Mouse (Mus musculus) cerebellum, postnatal 4 days (tissue): ENCODE measurements around the gene Hexim1.

Source experiments
- DNase-seq, 2 experiments: peaks; one replicate each; pipeline ENCODE4 v3.0.0; 2022; ENCODE audit warnings: low spot score in 2 of 2, mixed read lengths in 1 of 2

Gene Hexim1

DNA sequence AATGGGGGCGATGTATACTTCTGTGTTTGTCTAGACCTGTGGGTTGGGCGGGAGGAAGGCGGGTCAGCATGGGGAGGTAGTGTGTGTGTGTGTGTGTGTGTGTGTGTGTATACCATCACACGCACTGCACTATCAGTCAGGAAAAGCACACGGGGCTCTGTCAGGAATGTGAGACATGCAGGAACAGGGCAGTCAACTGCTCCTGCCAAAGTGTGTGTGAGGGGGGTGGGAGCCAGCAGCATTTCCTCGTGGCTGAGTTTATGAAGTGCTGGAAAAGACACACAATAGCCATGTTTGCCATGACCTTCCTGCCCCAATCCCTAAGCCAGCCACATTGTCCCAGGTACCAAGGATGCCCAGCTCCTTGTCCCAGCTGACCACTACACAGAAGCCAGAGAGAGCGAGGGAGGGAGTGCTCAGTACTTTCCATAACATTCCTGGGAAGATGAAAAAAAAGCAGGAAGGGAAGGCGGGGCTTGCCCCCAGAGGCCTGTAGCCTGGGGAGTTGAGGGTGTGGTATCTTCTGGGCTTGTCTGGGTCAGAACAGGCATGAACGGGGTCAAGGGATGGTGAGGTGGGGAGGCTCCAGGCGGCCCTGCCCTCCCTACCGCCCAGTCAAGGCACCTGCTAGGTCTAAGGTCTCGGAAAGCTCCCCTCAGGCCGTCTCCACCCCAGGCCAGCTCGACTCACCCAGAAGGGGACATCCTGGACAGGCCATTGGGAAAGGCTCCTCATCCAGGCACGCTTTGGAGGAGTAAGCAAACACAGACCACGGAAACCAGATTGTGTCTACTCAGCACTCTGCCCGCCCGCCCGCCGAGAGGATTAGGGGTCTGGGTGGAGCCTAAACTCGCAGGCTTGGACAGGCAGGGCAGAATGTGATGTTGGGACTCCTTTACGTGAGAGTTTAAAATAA is 18.8 kb upstream of the Hexim1 start:
- no peak for DNase-seq

DNA sequence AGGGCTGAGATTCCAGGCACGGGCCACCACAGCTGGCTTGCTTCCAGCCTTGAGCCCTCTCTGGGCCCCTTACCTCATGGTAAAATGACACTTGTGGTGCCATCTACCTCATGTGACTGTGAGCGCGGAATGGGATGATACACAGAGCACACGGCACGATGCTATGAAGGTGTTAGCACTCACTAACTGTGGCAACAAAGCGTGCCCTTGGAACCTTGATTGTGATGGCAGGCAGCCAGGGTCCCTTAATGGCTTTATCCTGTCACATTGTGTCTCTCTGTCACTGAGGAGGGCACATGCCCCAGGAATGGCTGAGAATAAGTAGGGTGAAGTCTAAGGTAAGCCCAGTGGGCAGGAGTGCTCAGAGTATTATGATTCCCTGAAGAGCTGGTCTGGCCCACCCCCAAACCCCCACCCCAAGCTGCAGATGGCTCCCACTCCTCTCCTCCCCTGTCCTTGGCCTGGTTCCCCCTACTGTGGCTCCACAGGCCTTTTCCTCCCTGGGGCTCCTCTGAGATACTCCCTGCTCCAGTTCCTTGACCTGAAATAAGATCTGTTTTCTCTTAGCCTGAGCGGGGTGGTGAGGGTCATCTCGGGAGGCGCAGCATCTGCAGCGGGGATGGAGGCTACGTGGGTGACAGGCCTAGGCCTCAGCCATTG is 17.4 kb upstream of the Hexim1 start:
- DNase-seq = no peak

DNA sequence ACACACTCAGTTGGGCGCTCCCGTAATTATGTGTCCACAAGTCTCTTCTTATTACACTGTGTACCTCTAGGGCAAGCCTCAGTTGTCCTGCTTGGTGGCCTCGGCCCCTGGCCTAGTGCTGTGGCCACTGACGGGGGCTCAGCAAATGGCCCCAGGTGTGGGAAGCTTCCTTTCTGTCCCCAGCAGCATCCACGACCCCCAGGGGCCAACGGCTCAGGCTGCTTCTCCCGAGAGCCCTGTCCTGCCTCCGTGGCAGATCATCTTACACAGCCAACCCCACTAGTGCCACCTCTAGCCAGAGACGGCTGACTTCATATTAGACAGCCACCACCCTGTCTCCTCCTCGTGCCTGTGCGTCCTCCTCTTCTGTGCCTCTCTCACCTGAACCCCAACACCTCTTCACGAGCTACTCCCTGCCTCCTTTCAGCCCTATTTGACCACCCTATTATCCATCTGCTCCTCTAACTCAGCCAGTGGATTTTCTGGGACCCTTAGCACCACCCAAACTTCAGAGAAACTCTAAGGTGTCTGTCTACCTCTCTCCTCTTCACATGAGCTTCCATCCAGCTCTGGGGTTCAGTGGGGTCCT is 16.6 kb upstream of the Hexim1 start:
- no peak for DNase-seq

DNA sequence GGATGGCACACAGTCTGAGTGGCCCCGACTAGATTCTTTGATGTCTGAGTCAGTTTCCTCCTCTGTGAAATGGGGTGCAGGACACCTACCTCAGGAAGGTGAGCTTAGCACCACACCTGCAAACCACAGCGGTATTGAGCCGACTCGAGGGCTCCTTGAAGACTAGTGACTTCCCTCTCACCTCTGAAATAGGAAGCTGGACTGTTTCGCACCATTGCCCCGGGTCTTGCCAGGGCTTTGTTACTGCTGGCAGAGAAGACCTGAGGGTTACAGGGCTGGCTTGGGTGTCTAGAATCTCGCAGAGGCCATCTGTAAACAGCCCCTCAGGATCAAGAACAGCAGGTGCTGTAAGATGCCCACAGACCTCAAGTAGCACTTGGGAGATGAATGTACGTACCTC is 15.7 kb upstream of the Hexim1 start:
- DNase-seq = no peak

DNA sequence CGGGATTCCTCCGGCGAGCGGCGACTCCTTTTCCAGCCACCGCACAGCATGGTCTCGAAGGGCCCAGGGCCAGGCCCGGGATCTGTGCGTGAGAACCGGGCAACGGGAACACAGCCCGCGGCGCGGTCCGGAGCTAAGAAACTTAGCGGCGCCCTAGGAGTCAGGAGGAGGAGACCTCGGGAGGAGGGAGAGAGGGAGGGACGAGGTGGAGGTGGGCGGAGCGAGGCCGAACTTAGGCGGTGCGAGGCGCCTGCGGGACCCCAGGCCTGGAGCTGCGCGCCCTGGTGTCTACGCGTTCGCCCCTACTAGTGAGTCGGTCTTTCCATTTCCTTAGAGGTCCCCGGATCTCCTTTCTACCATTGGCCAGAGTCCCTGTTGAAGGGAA is 14.6 kb upstream of the Hexim1 start, which contains the start of the genes Plcd3 and Acbd4:
Gene Plcd3 (minus strand): TSS at position 178 of the 385 bp plus-strand sequence.
Gene Acbd4 (plus strand): TSS at position 202 of the 385 bp plus-strand sequence.
- peak in 1 of 2 experiments; percentile 56 for DNase-seq

DNA sequence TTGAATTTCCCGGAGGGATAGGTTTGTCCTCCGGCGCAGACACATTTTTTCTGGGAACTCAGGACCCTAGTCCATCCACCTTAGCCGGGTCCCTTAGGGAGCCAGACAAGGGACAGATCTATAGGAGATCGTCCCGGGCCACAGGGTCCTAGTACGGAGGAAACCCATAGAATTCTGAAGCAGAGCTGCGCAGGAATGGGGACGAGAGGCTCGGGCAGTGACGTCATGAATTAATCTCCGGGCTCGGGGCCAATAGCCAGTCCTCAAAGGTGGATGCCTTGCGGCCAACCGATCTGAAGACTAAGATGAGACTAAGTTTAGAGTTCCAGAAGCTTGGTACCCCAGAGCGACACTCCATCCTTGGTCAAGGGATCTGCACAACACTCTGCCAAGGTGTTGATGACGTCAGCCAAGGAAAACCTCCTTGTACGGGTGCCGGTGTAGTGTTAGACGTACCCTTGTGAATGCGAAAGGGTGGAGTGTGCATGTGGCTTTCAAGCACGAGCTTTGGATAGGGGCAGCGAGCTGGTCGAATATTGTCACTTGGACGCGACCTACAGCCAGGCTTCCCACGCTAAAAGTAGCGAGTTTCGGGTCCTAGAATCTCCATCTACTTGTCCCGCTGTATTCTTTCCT is 14.0 kb upstream of the Hexim1 start:
- peak in 1 of 2 experiments; percentile 57 for DNase-seq

DNA sequence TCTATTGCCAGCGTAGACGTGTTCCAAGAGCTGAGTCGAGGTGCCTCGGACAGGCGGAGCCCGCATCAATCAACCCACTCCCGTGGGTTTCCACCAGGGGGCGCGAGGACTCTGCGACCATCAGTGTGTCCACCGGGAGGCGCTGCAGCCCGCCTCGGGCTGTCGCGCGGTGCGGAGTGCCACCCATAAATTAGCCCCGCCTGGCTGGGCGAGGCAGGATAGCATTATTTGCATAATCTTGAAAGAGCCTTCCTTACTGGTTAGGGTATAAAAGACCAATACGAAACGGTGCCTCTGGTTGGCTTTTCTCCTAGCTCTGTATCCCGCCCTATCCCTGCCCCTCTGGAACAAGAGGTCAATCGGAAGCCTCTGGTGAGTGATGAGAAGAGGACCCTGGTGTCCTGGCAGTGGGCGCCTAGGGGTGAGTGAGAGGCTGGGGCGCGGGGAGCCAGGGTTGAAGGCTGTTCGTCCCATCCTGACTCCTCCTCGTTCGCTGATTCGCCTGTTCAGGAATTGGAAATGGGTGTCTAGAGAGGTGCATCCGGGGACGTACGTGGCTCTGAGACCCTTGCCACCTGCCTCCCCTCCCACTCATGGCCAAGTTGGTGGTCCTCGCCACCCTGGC is 13.2 kb upstream of the Hexim1 start:
- peak; percentile 98 to 99 for DNase-seq

DNA sequence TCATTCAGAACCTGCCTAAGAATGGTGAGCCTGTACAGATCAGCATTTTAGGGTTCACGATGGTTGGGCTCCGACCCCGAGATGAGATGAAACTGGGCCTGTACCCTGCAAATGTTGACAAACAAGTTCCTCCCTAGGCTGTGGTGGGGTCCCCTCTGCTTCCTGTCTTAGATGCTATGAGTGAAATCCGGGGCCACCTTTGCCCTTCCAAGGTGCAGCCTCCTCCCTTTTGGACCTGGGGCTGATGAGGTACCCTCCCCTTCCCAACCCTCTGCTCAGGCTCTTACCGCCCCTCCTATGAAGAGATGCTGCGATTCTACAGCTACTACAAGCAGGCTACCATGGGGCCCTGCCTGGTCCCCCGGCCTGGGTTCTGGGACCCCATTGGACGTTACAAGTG is 12.4 kb upstream of the Hexim1 start:
- no peak for DNase-seq

DNA sequence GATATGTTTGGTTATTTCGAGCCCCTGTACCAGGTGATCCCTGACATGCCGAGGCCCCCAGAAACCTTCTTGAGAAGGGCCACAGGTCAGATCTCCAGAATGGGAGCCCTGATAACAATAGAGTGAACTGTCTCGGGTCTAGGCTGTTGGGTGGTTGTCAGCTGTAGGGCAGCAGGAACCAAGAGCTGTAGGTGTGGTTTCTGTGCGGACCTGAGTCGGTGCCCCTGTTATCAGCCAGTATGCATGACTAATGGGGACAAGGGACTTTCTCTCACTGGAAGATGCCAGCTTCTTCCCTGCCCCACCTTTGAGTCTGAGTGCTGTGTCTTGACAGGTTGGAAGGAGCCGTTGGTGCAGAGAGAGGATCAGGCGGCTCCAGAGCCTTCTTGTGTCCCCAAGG is 11.6 kb upstream of the Hexim1 start:
- no peak for DNase-seq

DNA sequence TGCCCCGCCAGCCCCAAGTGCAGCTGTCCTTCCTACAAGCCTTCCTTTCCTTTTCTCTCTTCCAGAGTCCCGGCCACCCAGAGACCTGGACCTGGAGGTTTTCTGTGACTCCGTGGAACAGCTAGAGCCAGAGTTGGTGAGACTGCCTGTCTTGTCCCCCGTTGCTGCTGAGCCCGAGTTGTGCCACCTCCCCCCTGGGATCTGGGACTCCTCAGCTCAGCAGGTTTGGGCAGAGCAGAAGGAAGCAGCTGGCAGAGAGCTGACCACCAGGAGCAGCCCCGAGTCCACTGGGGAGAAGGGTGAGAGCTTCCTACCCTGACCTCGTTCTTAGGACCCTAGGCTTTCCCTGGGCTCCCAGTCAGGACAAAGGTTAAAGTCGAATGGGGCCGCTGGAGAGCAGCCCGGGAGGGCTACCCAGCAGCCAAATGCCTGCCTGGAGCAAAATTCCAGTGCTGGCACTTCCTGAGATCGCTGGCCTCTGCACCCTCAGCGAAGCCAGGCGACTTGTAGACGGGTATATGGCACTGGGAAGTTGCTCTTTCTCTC is 10.8 kb upstream of the Hexim1 start:
- no peak for DNase-seq

DNA sequence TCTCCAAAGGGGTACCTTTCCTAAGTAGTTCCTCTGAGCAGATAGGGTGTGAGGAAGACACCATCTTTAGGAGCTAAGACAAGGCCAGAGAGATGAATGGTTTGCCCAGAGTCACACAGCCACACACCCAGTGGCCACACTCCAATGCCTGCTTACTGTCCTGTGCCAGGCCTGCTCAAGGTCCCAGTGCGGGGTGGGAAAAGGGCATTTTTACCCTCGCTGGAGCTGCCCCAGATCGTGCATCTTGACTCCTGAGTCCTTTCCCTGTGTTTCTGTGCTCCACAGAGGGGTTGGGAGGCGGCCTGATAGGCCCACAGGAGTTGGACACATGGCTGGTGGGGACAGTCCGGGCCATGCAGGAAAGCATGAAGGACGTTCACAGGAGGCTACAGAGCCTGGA is 10.2 kb upstream of the Hexim1 start:
- no peak for DNase-seq

DNA sequence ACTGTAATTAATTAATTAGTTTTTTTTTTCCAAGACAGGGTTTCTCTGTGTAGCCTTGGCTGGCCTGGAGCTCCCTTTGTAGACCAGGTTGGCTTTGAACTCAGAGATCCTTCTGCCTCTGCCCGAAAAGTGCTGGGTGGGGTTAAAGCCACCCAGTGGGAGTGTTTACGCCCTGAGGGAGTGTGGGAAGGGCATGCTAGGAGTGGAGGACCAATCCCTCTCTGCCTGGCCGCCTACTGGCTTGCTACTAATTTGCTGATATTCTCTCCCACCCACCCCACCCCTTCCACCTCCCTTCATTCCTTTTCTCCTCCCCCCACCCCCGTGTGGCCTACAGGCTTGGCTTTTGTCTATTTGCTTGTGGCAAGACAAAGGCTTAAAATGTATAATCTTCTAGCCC is 9.6 kb upstream of the Hexim1 start:
- DNase-seq = no peak

DNA sequence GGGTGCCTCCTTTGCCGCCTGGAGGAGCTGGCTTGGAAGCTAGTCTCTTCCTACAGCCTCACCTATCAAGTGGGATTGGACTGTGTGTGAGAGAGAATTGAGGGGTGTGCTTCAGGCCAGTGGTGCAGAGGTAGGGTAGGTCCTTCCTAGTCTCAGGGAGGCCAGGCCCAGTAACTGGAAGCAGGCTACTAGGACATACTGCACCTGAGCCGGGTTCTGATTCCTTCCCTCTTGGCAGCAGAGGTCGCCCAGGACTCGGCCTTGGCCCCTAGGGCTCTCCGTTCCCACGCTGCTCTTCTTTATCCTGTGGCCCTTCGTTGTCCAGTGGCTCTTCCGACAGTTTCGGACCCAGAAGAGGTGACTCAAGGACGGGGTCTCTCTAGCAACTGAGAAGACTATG is 4.7 kb upstream of the Hexim1 start:
- DNase-seq = no peak

DNA sequence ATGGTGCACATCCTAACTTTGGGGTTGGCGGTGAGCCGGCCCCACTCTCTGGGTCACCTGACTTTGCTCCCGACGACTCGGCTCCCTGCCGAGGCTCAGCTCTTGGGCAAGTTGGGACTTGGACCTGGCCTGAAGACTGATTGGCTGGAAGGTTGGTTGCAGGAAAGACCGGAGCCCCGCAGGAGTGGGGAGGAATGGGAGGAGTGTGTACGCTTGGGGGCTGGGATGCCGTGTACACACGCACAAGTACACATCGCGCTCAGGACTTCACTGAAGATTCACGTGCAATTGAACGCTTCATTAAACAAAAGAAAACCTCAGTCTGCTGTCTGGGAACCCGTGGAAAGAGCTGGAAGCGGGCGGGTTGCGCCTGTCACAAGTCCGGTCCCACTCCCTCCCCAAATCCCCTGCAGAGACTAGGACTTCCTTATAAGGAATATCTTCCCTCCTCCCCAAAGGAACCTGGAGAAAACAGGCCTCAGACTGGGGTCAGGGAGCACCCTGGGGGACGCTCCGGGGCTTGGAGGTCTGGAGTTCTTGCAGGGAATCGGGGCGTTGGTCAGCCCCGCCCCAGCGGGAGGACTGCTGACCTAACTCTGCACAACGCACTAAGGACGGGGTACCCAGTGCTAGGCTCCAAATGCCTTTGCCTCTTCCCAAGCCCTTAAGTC is 4.0 kb upstream of the Hexim1 start:
- DNase-seq = no peak

DNA sequence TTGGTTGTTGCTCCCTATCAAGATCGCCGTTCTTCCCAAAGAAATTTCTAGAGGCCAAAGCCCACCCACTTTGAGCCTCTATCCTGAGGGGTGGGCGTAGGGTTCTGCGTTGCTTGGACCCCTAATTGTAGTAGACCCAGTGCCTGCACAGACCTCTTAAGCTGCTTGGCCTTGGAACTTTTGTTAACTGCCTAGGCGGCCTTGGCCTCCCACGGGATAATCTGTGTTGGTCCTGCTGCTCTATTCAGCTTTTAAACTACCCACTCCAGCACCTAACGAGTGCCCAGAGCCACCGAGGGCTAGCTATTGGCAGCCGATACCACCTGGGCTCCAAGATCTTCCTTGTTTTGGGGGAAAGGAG is 3.5 kb upstream of the Hexim1 start:
- no peak for DNase-seq

DNA sequence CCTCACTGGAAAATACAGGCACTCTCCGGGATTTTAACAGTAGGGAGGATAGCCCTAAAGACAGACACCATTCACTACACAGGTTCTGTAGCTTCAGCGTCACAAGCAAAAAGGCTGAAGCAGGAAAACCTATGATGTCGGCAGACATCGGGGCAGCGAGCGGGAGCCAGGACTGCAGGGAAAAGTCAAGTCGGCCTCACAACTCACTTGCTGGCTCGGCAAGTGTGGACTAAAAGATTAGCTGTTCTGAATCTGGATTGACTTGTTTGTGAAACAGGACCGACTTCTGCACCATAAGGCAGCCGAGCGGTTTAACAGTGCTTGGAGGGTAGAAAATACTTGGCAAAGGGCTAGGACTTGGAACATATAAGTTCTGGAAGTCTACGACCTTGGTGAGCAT is 3.0 kb upstream of the Hexim1 start:
- no peak for DNase-seq

DNA sequence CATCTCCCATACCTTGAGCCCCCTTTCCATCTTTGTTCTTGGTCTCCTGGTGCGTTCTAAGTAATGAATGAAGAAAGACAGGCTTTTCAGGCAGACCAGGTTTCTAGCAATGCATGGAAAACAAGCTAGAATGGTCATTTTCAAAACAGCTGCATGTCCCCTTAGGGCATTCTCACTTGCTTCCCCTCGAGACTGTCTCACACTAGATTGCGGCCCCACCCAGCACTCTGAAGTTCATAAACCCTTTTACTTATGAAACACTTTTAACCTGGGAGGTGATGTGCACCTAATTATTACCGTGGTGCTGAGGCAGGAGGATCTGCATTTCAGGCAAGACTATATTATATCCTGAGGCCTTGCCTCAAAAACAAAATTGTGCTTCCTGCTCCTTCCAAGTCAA is 2.3 kb upstream of the Hexim1 start:
- DNase-seq = no peak

DNA sequence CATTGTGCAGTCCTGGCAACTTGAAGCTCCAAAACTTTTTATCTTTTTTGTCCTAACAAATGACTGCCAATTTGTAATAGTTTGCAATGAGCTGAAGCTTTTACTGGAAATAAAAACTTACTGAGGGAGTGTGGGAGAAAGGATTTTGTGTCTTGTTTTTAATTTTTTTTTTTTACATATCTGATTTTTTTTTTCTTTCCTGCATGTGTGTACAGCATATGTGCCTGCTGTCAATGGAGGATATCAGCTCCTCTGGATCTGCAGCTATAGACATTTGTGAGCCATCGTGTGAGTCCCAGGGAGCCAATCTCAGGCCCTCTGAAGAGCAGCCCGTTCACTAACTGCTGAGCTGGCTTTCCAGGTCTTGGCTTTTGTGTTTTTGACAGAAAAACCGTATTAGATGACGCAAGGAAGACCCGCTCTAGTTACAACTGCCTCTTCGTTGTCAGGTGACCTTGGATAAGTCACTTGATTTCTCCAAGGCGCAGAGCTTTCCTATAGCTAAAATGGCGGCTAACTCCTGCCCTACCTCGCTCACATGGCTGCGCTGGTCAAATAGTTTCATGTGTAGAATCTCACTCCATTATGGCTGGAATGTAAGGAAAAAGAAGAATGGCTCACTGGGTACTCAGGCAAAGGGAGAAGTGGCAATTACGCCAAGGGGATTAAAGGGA is 1.6 kb upstream of the Hexim1 start:
- DNase-seq = no peak

DNA sequence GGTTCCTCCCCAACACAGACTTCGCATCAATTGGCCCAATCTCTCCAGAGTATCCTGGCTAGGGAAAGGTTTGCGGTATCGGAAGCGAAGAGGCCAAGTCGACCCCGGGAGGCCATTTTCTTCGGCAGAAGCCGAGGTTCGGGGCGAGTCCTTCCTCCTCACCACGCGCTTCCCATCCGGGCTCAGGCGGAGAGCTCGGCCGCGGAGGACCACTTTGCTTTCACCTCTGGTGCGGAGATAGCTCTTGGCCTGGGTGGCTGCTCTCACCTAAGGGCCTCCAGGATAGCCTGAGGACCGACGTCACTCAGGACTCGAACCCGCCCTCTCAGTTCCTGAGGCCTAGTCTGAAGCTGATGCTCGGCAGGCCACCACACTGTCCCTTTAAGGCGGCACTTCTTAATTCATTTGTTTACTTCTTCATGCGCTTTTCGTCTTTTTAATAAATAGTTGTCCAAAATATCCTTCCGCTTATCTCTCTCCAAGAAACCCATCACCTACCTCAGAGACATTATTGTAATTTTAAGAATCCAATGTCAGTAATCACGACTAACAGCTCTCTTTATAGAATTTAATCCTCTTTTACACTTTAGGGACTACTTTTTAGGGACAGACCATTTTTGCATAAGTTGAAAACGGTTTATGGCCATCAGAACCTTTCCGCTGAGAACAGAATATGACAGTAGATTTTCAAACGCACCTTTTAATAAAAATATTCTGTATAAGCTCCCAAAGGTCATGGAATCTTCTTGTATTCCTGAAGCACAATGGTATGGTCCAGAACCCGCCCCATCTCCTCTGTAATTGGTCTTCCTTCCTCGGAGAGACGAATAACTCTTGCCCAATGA is 646 bp upstream of the Hexim1 start:
- peak; percentile 54 to 72 for DNase-seq
